Mouse (Mus musculus): ENCODE measurements around the gene Pgap1. TPM values are rescaled to one million over a fixed set of nuclear protein-coding genes. Genes with fewer than 3 reads are reported as not detected.
A peak's percentile ranks its signal among the peaks of the same experiment; 100 is the strongest.

The Pgap1 gene
- 10 to 100 TPM; 26.5 to 34.1 (median 28.6) TPM for total RNA-seq (2022)

DNA sequence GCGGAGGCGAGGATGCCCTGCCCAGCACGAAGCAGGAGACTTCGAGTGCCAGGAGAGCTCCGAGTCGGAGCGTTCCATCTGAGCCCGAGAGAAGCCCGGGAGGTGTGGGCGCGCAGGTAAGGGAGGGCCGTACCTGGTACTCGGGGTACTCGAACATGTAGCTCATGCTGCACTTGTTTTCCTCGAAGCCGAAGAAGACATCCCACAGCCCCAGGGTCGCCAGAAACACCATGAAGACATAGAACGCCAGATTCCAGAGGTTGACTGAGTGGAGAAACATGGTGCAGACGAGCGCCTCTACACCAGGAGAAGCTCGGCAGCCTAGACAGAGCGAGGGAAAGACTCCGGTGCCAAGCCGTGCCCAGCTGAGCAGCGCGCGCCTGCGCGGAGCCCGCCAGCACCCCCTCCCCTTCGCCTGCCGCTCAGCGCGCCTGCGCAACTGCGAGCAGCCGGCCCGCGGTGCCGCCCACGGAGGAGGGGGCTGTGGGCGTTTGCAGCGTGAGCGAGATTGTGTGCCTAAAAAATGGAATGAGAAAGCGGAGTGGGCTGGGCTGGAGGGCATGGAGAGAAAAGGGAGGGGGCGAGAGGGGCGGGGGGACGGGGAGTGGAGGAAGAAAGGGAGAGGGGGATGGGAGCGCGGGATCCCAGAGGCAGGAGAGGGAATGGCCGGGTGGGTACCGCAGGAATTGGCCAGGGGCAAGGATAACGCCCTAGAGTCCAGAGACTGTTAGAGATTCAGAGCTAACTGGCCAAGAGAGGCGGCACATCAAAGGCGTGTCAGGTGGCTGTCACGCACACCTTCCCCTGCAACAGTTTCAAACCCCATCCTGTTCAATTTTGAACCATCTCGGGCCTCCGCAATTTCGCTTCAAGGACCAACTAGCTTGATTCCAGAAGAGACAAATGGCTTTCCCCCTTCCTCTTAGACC, at the start of gene Pgap1:
Gene Pgap1 (minus strand): TSS at position 384 of the 929 bp plus-strand sequence.
- DNase-seq (ENCODE audit: low spot score in 2 of 2) = peak; percentile 75 to 89

DNA sequence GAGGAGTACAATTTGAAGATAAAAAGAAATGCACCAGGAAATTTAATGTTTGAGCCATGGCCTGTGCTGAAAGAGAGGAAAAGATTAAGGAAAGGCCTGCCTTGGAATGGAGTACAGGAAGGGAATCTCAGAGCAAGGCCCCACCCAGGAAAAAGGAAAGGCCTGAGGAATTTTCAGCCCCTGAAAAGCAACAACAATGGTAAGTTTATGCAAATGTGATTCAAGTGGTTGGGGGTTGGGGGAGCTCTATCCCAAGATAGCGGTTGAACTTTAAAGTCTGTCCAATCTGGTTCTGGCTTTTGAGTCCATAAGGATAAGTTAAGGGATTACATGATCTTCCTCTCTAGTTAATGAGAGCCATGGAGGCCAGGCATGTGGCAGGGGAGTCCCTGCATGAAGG, 49.5 kb upstream of the Pgap1 start:
- no peak for DNase-seq (ENCODE audit: low spot score in 2 of 2)

DNA sequence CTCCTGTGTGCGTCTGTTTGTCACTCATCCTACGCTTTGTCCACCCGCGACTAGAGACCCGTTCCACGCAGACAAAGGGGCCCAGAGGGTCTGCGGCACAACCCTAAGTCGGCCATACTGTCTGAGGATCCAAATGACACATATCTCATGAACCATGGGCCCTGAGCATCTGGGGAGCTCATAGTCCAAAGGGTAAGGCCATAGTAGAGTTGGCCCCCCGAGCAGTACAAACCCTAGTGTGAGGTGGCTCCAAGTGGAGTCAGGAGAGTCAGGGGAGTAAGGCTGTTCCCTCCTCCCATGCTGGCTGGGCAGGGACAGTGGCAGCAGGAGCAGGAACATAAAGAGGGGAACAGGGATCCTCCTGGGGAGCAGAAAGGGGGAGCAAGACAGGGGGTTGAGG, 44.2 kb upstream of the Pgap1 start:
- no peak for DNase-seq (ENCODE audit: low spot score in 2 of 2)

DNA sequence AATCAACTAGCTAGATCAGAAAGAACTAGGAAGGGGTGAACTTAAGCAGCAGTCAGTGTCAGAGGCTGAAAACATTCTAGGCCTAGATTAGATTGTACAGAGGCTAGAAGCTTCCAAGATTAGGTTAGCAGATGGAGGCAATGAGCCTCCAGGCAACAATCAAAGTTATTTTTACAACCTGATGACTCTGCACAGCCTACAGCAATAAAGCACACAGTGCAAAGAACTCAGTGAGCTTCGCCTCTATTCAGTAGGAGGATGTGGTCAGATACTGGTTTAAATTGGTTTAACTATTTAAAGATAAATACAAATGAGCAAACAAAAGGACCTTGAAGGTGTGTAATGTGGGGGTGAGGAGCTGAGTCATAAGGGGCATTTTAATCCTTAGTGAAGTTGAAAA, 42.8 kb upstream of the Pgap1 start:
- no peak for DNase-seq (ENCODE audit: low spot score in 2 of 2)

DNA sequence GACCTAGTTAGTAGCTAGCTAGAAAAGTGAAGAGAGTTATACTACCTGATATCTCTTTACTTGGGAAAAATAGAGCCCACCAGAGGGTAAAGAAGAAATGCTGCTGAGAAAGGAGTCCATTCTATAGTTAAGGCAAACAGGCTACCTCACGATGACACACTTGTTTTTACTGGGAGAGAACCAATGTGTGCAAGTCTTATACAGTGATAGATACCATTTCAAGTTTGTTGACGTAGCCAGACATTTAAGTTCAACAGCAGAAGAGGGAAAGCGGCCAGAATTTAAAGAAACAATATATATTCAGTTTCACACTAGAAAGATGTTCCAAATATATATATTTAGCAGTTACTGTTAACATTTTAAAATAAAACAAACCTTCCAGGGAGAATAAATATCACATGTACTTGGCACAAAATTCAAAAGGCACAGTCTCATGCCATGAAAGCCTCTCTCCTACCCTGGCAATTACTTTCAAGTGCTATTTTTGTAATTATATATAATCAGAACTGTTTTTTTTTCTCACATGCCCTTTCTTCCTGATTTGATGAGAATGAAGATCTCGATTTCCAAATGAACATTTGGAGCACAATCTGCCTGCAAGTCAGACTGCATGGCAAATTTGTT, 40.2 kb upstream of the Pgap1 start:
- no peak for DNase-seq (ENCODE audit: low spot score in 2 of 2)

DNA sequence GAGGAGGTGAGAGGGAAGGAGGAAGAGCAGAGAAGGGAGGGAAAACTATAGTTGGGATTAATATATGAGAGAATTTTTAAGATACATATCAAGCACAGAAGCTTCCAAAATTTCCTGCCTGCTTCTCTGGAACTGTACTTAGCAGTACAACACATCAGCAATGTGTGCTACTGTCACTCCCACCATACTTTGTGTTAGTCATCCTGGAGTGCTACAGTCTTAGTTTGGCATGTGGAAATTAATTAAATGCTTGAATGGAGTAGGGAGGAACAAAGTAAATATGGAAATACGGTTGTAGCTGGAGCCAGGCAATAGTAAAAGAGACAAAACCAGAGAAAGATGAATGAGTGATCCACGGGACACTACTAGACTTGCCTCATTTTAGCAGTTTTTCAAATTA, 38.7 kb upstream of the Pgap1 start:
- no peak for DNase-seq (ENCODE audit: low spot score in 2 of 2)

DNA sequence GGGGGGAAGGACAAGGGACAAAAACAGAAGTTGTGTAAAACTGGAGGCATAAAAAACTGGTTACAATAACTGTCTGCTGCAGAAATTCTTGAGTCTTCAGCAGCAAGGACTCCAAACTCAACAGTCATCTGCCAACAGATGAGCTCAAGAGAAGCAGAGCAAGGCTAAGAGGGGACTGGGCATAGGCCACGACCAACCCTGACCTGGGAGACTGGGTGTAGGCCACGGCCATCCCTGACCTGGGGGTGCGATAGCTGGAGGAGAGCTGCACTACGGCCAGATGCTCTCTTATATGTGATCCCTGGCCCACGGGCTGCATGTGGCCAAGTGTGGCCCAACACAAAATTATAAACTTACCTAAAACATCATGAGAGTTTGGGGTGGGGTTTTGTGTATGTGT, 29.6 kb upstream of the Pgap1 start:
- DNase-seq (ENCODE audit: low spot score in 2 of 2) = no peak

DNA sequence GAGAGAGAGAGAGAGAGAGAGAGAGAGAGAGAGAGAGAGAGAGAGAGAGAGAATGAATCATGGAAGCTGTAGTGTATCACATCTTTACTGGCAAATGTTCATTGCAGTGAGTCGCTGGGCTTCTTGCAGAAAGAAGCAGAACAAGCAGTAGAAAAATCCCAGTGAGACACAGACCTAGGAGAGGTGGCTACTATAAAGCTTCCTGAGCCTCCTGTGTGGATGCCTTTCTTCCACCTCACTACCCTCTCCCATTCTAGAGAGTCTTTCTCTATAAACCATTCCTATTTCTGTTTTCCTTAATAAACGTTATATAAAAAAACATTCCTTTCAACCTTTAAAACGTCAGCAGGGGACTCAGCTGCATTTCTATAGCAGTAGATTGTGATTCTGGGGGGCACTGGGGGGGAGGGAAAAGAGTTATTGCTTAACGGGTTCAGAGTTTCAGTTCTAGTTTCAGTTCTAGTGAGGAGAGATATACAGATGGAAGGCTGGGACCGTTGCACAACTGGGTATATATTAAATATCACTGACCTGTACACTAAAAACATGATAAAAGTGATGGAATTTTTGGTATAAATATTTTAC, 28.6 kb upstream of the Pgap1 start:
- no peak for DNase-seq (ENCODE audit: low spot score in 2 of 2)

DNA sequence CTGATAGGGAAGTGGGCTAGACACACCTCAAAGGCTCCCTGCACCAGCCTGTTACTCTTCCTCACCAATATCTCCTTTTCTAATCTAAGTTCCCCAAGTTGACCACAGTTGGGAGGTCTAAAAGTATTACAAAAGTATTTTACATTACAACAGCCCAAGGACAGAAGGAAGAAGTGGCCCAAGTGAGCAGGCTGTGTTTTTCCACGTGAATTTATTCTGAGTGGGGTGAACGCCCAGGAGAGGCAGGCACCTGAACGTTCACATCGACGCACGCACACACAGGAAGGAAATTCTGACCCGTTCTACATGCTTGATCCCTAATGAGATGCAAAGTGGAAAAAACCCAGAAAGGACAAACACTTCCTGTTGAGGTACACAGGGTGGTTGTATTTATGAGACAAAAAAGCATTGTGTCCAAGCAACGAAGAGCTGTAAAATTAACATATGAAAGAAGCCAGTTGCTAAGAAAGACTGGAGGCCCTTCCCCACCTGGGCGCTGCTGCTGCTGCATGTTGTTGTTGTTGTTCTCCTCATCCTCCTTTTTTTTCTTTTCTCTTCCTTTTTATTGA, 27.9 kb upstream of the Pgap1 start:
- no peak for DNase-seq (ENCODE audit: low spot score in 2 of 2)

DNA sequence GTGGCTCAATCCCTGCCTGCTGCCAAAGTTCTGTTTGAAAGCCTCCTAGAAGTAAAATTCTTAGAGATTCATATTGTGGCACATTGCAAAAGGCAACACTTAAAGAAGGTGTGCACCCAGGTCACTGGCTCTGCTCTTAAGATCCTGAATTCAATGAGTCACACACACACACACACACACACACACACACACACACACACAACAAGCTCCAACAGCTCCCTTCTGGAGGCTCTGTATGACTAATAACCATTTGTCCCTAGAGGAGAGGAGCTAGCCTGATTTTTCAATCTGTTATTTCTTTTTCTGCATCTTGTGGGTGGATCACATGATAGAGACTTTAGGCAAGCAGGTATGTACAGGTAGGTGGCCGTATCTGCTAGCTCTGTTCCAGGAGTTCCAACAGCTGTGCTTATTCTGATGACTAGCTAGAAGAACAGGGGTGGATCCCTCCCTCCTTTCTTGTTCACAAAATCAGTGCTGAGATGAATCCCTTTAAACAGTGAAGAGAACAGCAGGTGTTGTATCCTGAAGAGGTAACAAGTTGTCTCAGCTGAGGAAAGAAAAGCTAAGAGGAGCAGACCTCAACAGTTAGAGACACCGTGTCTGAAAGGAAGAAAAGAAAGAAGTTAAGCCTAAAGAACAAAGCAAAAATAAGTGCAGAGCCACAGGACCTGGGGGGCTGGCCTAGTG, 27.2 kb upstream of the Pgap1 start:
- peak in 1 of 2 experiments; percentile 36 for DNase-seq (ENCODE audit: low spot score in 2 of 2)

DNA sequence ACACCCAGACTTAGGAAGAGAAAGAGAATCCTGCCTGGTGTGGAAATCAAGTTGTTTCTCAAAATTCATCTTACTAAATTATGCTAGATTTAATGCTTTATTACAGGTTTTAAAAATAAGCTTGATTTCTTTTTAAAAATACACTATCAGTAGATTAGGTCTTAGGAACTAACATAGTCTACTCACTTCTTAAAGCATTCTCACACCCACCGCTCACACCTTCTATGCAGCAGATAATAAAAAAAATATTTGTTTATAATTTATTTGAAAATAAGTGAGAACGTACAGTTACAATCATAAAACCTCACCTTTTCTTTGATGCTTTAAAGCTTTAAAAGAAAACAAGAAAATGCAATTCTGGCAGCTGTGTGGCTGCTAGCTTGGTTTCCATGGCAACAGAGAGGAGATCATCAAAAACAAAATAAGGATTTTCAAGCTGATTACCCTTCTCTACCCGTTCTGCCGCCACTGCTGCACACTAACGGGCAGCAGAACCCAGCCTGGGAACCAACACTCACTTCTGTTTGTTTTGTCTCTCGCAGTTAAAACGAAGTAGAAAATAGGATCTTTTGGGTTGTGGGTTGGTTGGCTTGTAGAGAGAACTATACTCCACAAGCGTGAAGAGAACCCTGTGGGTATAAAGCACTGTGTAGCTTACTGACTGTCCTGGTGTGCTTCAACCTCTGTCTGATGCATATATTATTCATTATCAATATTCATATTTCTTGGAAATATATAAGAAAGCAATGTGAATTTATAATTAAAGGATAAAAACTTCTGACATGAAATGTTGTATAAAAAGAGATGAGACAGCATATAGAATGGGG, 21.1 kb upstream of the Pgap1 start:
- DNase-seq (ENCODE audit: low spot score in 2 of 2) = no peak

DNA sequence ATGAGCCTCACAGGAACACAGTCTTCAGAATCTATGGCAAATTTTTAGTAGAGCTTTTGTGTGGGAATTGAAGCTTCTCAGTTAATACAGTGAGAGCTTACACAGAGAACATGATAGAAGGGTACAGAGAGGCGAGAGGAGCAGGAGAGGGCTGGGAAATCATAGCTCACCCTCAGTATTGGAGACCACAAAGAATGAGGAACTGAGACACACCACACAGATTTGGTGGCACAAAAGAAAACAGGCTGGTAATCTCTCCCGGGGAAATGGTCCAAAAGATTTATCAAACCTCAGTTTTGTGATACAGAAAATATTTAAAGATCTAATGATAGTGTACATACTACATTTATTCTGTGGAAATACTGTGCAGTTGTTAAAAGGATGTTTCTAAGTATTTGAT, 11.6 kb upstream of the Pgap1 start:
- no peak for DNase-seq (ENCODE audit: low spot score in 2 of 2)

DNA sequence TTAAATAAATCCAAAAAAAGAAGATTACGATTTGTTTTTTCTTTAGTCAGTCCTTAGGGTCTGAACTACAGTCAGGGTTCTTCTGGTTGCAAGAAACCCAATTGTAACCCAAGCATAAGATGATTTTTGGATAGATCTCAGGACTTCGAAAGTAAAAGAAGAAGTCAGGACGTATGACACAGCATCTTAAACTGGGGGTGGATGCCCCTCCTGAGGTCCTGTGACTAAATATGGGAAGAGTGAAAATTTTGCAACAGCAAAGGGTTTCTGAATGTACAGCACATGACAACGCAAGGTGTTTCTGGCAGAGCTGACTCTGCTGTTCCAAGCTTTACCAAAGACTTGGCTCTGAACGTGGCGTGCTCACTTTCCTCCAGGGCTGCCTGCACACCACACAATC, 6.4 kb upstream of the Pgap1 start:
- no peak for DNase-seq (ENCODE audit: low spot score in 2 of 2)

DNA sequence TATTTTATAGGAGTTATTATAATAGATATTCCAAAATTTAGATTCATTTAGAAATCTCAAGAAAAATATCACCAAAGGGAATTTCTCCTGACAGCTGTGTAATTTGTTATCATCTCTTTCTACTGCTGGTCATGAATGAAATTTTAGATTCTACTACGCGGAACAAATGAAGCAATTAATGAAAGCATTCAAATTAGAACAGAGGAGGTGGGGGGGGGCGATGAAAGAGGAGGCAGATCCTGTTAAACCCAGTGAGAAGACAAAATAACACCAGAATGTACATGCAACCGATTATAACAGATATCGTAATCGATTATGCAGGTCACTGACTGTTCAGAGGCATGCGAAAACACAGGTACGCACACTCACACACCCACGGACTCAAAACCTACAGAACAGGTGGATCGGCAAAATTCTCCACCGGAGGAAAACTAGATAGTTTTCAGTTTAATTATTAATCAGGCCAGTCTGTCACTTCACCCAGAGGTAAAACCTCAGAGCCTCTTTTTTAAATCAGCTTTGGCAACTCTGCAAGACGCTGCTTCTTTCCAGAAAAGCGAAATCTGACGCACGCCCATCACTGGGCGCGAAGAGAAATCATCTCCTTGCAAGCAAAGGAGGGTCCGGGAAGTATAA, 780 bp downstream of the Pgap1 start:
- DNase-seq (ENCODE audit: low spot score in 2 of 2) = no peak

DNA sequence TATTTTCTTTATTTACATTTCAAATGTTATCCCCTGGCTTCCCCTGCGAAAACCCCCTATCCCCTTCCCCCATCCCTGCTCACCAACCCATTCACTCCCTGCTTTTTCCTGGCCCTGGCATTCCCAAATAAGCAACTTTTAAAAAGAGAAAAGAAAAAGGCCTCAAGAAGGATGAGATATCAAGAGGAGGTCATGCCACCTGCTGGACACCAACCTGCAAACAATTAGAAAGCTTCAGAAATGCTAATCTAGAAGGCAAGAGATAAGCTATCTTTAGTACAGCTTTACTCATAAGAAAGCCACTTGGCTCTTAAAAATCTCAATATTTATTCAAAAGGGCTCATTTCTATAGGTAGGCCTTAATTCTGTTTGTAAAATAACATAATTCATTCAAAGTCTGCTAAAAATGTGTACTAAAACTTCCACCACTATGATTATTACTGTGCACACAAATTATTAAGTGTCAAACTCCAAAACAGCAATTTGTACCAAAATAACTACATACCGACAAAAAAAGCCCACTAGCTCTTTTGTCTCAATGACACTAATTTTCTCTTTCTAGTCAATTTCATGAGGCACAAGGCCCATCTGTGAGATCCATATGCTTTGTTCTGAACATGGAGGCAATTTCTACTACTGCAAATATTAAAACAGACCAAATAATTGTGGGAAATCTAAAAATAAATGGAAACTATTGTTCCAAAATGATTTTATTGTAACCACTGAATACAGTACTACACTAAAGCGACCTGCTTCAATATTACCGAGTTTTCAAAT, 1.9 kb downstream of the Pgap1 start:
- no peak for DNase-seq (ENCODE audit: low spot score in 2 of 2)

DNA sequence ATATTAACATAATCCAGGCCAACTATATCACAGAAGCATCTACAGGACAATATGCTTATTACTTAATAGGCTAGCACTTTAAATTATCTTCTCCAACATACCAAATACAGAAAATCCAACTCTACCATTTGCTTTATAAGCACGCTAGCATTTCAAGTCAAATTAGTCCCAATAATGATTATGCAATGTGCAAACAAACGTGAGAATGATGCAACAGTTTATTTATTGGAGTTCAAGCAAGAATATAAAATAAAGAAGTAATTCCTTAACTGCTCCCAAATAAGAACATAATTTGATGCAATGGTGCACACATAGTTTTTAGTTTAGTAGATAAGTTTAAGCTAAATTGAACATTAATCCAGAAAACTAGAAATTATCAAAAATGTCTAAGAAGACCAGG, 4.9 kb downstream of the Pgap1 start:
- no peak for DNase-seq (ENCODE audit: low spot score in 2 of 2)

DNA sequence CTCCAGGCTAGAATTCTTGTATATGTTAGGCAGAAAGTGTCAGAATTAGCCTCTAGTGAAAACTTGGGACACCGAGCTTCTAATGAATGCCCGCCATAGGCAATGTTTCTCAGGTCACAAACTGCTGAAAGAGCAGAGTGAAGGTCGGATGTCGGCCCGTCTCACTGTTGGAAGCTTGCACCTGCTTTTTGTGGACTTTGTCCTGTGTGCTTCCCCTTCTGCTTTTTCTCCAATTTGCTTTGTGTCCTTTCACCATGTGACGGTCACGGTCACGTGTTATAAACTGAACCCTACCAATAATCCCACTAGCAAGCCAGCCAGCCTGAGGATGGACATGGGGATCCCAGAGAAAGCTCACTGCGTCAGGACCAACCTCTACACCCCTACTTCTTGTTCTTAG, 12.3 kb downstream of the Pgap1 start:
- no peak for DNase-seq (ENCODE audit: low spot score in 2 of 2)

DNA sequence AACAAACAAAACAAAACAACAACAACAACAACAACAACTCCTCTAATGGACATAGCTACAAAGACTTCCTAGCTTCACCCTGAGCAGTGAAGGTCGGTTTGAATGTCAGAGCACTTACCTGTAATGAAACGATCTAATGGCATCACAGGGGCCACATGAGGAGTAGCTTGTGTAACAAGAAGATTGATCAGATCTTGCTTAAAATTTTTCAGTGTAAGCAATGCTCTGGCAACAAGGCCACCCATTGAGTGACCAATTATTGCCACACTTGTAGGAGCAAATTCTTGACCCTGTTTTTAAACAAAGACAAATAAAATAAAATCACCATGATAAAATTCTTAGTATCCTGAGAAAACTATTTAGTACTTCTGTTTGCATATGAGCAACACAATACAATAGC, 14.6 kb downstream of the Pgap1 start:
- DNase-seq (ENCODE audit: low spot score in 2 of 2) = no peak

DNA sequence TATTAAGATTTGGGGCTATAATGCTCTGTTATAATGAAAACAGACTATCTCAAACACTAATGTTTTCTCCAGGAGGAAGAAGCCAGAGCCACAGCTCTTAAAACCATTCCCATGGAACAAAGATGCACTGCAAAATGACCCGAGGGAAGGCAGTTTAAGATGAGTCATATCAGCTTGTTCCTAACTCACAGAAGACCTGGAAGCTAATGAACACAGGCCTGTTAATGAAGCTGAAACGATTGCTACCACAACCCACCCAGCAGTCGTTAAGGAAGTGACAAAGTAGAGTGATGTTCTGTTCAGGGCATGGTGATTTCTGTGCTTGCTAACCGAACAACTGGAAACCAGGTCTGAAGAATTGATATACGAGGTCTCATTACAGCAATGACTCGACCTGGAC, 26.3 kb downstream of the Pgap1 start:
- DNase-seq (ENCODE audit: low spot score in 2 of 2) = no peak

All from left cerebral cortex, adult 8-10 months (tissue).